Mouse (Mus musculus) splenic B cell, adult 2 months (primary cell): ENCODE data around the gene Srsf10.
A peak's percentile ranks its signal among the peaks of the same experiment; 100 is the strongest.

Experiments used
- DNase-seq: peaks from one replicate; pipeline ENCODE4 v3.0.0-alpha.2; 2011; ENCODE audit warnings: low read depth, low spot score
- H3K27me3 ChIP-seq: 2 replicates; pipeline ENCODE4 v1.6.1; 2012; ENCODE audit warnings: mild to moderate bottlenecking, low read length, moderate library complexity, mixed read lengths; ENCODE audit not compliant: control insufficient read depth, poor library complexity, insufficient read depth, severe bottlenecking
- H3K36me3 ChIP-seq: 2 replicates; pipeline ENCODE4 v1.6.1; 2012; ENCODE audit warnings: mild to moderate bottlenecking, low read length, moderate library complexity, mixed read lengths; ENCODE audit not compliant: control insufficient read depth, poor library complexity, insufficient read depth, severe bottlenecking

The Srsf10 gene

DNA sequence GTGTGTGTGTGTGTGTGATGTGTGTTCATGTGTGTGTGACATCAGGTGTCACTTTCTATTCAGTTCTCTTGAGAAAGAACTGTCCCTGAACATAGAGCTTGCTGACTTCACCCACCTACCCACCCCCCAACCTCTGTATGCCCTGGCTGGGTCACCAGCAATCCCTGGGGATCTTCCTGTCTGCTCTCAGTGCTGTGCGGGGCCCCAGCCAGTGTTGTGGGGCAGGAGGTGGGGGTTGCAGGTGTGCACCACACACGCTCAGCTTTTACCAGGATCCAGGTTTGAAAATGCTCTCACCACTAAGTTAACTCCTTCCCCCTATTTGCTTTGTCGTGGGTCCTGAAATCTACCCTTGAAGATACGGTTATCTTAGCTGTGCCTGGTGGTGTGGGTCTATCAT, 30.6 kb downstream of the Srsf10 start:
- Histone ChIP-seq H3K27me3 (no peaks in the 10 kb centered on the region), H3K36me3 (no peaks in the 10 kb centered on the region)
- no peak for DNase-seq

DNA sequence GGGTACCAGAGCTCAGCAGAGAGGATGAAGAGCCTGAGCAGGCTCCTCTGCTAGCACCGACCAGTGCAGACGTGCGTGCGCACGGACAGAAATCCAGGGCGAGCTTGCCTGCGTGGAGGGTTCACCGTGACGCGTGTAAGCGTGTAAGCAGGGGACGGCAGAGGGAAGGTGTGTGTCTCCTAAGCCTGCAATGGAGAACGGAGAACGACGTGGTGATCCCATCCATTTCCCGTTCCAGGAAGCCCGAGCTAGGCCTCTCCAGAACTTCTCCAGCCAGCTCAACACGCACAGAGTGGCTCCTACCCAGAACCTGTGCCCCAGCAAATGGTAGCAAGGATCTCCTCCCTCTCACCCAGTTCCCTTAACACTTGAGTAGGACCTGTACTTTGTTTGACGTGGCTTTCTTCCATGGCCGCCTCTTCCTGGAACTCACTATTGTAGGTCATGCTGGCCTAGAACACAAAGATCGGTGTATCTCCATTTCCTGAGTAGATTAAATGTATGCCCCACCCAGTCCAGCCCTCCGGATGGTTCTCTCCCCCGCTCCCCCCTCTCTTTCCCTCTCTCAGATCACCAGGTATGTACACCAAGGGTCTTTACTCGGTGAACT, 33.0 kb downstream of the Srsf10 start:
- Histone ChIP-seq H3K27me3 (no peaks in the 10 kb centered on the region), H3K36me3 (no peaks in the 10 kb centered on the region)
- DNase-seq = no peak

DNA sequence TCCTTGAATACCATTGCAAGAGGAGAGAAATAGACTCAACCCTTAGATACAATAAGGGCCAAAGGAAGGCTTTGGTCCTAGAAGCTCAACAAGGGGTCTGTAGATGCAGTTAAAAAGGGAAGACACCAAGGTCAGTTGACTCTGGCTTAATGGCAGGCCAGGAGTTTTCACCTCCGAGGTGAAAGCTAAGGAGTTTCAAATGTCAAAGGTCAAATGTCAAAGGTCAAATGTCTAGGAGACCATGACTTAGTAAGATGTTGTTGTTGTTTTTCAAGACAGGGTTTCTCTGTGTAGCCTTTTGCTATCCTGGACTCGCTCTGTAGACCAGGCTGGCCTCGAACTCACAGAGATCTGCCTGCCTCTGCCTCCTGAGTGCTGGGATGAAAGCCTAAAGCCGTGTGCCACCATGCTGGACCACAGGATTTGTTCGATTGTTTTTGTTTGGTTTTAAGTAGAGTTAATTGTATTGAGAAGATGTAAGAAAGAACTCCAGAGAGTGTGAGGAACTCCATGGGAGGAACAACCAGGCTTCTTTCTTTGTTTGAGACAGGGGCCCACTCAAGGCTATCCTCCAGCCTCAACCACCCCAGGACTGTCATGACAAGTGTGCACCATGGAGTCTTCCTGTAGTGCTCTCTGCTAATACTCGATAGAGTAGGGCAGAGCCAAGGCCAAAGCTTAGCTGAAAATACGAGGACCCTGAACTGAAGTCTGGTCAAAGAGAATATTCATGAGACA, 33.8 kb downstream of the Srsf10 start:
- Histone ChIP-seq H3K27me3 (no peaks in the 10 kb centered on the region), H3K36me3 (no peaks in the 10 kb centered on the region)
- DNase-seq = no peak

DNA sequence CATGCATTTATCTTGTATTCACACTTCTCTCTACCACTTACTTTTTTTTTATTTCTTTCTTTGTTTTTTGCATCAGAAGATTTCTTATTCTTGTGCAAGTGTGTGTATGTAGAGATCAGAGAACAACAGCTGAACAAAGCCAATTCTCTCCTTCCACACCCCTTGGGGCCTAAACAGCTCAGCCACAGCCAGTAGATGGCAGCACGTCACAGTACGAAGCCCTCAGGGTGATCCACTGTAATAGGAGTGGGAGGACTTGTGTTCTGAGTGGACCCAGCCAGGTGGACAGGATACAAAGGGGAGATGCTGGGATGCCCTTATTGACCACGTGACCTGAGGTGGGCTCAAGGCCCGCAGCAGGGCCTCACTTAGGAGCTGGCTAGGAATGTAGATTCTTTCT, 34.3 kb downstream of the Srsf10 start:
- no peaks in the 10 kb centered on the region for H3K36me3 ChIP-seq
- no peaks in the 10 kb centered on the region for H3K27me3 ChIP-seq
- peak; percentile 93 for DNase-seq

DNA sequence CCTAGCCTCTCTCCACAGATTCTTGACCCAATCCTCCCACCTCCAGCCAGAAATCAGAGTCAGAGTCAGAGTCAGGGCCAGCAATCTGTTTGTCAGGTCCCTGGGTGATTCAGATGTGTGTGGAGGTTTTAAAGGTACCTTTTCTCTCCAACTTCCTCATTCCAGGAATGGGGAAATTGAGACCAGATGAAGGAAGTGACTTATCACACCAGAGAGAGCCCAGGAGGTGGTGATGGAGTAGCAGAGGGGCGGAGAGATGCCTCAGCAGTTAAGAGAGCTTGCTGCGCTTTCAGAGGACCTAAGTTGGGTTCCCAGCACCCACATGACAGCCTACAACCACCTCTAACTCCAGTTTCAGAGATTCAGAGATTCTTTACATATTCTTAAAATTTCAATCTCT, 36.0 kb downstream of the Srsf10 start:
- H3K36me3 ChIP-seq = no peaks in the 10 kb centered on the region; the same call in 1 of the 2 replicates

DNA sequence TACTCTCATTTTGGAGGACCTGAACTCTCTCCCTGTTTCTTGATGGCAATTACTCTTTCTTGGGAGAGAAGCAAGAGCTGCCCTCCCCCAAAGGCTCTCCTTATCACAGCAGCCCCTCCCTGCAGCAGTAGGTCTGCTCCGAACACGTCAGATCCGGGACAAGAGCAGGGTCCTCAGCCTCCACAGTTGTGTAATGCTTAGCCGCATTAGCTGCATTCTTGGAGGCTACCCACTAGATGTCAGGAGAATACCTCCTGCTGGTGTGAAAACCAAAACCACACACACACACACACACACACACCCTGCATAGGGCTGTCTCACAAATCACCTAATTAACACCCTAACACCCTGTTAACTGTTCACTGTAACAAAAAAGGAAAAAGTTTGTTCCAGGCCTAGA, 37.3 kb downstream of the Srsf10 start:
- no peaks in the 10 kb centered on the region; the same call in 1 of the 2 replicates for H3K36me3 ChIP-seq
- peak; percentile 65 for DNase-seq
- no peaks in the 10 kb centered on the region for H3K27me3 ChIP-seq

More for the DNA sequence above, 36.0 kb downstream of the Srsf10 start:
- H3K27me3 ChIP-seq = no peaks in the 10 kb centered on the region
- DNase-seq = peak; percentile 50

DNA sequence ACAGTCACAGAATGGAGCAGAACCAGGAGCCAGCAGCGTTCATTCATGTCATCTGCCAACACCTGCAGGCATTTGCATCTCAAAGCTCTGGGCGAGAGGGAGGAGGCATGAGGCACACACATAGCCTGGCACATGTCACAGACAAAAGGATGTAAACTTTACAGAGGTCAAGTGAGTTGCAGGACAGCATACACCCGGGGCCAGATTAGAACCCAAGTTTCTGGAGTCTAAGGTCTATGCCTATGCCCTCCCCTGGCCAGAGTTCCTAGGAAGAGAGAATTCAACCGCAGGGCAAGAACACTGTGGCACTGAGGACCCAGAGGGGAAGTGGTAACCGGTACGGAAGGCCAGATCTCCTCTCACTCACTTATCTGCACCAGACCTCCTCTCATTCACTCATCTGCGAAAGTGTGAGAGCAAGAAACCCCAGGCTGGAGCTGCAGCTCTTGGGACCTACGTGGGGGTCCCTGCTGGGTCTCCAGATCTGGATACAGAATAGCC, 39.6 kb downstream of the Srsf10 start, which contains the start of gene Cnr2:
Gene Cnr2 (plus strand): TSS at position 324 of the 501 bp plus-strand sequence.
- no peaks in the 10 kb centered on the region; the same call in 1 of the 2 replicates for H3K36me3 ChIP-seq
- peak; percentile 74 for DNase-seq
- H3K27me3 ChIP-seq = no peaks in the 10 kb centered on the region

DNA sequence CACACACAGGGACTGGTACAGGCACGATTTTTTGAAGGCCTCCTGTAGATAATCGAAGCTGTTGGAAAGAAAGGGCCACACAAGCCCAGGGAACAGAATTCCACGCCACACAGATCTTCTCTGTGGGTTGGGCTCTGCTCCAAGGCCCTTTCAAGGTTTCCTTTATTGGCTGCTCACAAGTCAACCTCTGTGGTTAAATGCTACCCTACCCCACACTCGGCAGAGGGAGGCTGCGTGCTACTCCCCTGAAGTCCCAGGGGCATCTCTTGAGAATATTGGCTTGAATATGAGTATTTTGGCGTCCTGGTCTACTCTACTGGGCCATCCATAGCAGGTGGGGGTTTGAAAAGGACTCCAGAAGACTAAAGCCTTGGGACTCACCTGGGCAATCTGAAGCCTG, 40.6 kb downstream of the Srsf10 start:
- peak; percentile 61 for DNase-seq
- Histone ChIP-seq H3K27me3 (no peaks in the 10 kb centered on the region), H3K36me3 (no peaks in the 10 kb centered on the region; the same call in 1 of the 2 replicates)

DNA sequence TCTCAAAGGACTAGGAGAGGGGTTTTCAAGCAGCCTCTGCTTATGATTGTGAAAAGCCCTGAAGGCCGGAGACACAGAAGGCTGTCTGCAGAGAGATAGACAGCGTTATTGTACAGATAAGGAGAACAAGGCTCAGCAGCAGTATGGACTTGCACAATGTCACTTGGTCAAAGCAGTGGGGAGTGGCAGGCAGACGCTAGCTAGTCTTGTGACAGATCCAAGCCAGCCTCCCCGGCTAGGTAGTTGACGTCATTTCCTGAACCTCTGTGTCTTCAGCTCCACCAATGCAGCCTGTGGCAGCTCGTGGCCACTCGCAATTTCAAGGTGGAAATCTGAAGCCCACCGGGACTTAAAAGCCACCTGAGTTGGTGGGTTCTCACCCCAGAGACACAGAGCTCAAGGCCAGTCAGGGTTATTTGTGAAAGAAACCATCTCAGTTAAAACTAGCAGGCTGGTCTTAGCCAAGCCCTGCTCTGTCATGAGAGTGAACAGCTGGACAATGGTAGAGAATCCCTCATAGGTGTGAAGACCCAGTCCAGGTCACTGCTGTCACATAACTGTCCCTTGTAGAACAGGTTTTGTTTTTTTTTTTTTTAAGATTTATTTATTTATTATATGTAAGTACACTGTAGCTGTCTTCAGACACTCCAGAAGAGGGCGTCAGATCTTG, 43.0 kb downstream of the Srsf10 start:
- H3K27me3 ChIP-seq = no peaks in the 10 kb centered on the region
- DNase-seq = peak; percentile 95
- peaks cover 5% of the 10 kb centered on the region for H3K36me3 ChIP-seq

DNA sequence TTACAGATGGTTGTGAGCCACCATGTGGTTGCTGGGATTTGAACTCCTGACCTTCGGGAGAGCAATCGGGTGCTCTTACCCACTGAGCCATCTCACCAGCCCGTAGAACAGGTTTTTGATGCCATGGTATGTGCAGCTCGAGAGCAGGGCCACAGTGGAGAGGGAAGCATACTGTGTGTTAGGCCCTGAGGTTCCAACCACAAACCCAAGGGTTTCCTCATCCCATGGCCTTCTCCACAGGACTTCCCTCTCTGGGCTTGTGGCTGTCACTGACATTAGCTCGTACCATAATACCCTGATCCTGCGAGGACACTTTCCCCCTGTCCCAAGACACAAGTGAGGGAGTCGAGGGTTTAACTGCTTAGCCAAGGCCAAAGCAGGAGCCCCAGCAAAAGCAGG, 43.5 kb downstream of the Srsf10 start:
- peak; percentile 43 for DNase-seq
- peaks cover 8% of the 10 kb centered on the region for H3K36me3 ChIP-seq
- no peaks in the 10 kb centered on the region for H3K27me3 ChIP-seq

DNA sequence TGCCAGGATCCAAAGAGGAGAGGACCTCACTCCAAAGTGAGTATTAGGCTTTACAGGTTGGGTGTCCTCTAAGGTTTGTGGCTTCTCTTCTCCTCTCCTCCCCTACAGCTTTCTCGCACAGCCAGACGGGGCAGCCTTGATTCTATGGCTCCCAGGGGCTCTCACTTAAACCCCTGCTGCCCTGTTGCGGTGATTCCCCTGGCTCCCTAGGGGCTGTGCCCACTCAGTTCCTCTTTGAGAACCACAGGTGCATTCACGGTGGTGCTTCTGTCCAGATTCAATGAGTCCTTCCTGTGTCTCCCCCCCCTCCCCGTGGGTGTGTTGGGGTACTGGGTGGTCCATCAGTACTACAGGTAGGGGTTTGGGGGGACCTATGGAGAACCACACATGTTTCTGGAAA, 44.5 kb downstream of the Srsf10 start:
- no peaks in the 10 kb centered on the region for H3K27me3 ChIP-seq
- H3K36me3 ChIP-seq = peaks cover 10% of the 10 kb centered on the region
- DNase-seq = peak; percentile 95

DNA sequence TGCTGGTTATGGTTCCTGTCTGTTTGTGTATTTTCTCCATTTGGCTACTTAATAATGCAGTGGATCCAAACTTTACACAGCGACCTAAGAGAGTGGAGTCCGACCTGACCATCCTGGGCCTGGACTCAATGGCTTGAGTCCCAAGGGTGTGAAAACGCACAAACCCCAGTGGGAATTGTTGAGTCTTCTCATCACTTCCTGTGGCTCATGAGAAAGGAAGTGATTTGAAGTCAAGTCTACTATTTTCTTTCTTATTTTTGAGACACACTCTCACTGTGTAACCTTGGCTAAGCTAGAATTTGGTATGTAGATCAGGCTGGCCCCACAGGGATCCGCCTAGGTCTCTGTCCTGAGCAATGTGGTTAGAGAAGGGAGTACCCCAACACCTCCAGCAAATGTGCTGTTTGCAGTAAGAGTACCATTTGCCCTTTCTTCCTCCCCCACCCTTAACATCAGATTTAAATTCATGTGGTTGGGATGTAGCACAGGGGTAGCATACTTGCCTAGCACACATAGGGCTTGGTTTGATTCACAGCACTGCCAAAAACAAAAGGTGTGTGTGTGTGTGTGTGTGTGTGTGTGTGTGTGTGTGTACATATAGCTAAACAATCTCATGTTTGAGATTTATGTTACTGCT, 47.2 kb downstream of the Srsf10 start:
- peaks cover 25% of the 10 kb centered on the region for H3K36me3 ChIP-seq
- no peaks in the 10 kb centered on the region for H3K27me3 ChIP-seq
- DNase-seq = peak; percentile 72

DNA sequence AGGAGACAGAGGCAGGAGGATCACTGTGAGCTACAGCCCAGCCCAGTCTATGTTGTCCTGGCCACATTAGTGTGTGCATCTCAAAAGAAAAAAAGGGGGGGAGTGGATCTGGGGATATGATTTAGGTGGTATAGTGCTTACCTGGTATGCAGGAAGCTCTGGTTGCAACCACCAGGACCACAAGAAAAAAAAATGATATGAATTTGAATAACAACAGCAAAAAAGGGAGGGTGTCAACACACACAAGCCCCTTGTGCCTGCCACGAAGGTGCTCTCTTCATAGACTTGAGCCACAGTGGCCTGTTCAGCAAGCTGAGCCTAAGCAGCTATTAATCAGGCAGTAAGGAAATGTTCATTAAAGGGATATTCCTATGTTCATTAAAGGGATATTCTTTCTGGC, 49.3 kb downstream of the Srsf10 start:
- H3K36me3 ChIP-seq = peaks cover 31% of the 10 kb centered on the region
- DNase-seq = no peak
- no peaks in the 10 kb centered on the region for H3K27me3 ChIP-seq

DNA sequence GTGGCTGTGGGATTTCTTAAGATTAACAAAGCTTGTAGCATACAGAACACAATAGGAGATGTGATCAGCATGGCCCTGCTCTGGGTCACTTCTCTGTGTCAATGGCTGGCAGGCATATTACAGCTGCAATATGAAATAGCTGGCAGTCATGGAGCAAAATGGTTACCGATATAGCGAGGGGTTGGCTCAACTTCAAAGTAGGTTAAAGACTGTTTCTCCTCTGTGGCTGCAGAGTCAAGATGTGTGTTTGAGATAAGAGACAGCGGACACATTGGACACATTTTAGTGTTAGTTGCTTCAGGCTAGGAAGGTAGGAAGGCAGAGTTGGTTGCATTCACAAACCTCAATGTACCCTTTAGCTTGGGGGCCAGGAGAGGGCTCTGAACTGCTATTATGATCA, 51.1 kb downstream of the Srsf10 start:
- Histone ChIP-seq H3K36me3 (peaks cover 31% of the 10 kb centered on the region), H3K27me3 (no peaks in the 10 kb centered on the region)
- no peak for DNase-seq
